Mouse (Mus musculus) neural tube, embryonic 15.5 days (tissue): ENCODE results near the gene Gstt4. TPM values are rescaled to one million over a fixed set of nuclear protein-coding genes. Genes with fewer than 3 reads are reported as not detected.
"Not testable (repeated sequence)": the region's sequence is repeated elsewhere in the genome, so short reads cannot be mapped to it uniquely, and the experiment has no call there.

Experiments used
- ATAC-seq: fragments of 200-750 bp; cut with Nextera tagmentation; 2 replicates; pipeline ENCODE4 v1.8.0; 2017; ENCODE audit warnings: mild to moderate bottlenecking, moderate TSS enrichment, moderate library complexity; ENCODE audit not compliant: low FRiP score
- H3K27ac ChIP-seq: fragments of 300-500 bp; sonication (generic); replicated peaks from 2 replicates; pipeline ENCODE4 v1.5.1; 2015; ENCODE audit warnings: mild to moderate bottlenecking, inconsistent platforms
- H3K27me3 ChIP-seq: fragments of 300-500 bp; sonication (generic); replicated peaks from 2 replicates; pipeline ENCODE4 v1.6.1; 2015; ENCODE audit warnings: inconsistent platforms
- H3K36me3 ChIP-seq: fragments of 300-500 bp; sonication (generic); 2 replicates; pipeline ENCODE4 v1.6.1; 2015; ENCODE audit warnings: inconsistent platforms
- H3K4me1 ChIP-seq: fragments of 300-500 bp; sonication (generic); 2 replicates; pipeline ENCODE4 v1.6.1; 2015; ENCODE audit warnings: inconsistent platforms
- H3K4me2 ChIP-seq: fragments of 300-500 bp; sonication (generic); 2 replicates; pipeline ENCODE4 v1.6.1; 2015; ENCODE audit warnings: inconsistent platforms, mild to moderate bottlenecking, moderate library complexity
- H3K4me3 ChIP-seq: fragments of 300-500 bp; sonication (generic); replicated peaks from 2 replicates; pipeline ENCODE4 v1.5.1; 2015; ENCODE audit warnings: mild to moderate bottlenecking, inconsistent platforms
- H3K9ac ChIP-seq: fragments of 300-500 bp; sonication (generic); replicated peaks from 2 replicates; pipeline ENCODE4 v1.6.1; 2015; ENCODE audit warnings: mild to moderate bottlenecking, inconsistent platforms
- H3K9me3 ChIP-seq: fragments of 300-500 bp; sonication (generic); replicated peaks from 2 replicates; pipeline ENCODE4 v1.6.1; 2016; ENCODE audit warnings: inconsistent platforms
- WGBS: fragments of 180-500 bp; shearing (Covaris S2); methylation state at CpG from one replicate; pipeline ENCODE4 v1.1.7; 2015; ENCODE audit warnings: mixed read lengths; 5-methylcytosine and 5-hydroxymethylcytosine counted together
- polyA plus RNA-seq: library from polyadenylated mRNA; unstranded; fragments of >200 nt; fragmentation: Nextera tagmentation; extraction: Ambion mirVana; gene quantifications from 2 replicates; pipeline ENCODE4 v1.2.1, GENCODE M21; 2015

Gene Gstt4
- polyA plus RNA-seq: not detected in 2 replicates

DNA sequence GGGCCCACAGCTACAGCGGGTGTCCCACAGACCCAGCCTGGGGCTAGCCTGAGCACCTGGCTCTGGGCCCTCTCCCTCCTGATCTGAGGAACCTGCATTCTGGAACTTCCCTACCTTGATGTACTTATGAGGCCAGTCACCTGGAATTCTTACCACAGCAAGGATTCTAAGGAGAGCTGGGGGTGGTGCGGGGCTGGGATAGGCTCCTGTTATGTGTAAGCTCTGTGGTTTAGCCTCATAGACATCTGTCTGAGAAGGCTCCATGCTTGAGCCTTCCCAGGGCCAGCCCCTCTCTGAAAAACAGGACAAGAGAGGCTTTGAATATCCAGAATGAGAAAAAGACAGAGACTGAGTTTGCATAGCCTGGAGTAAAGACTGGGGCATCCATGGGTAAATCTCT lies at the start of gene Gstt4:
Gene Gstt4 (minus strand): TSS at position 101 of the 400 bp plus-strand sequence.
- ATAC-seq: no peak
- H3K4me2 ChIP-seq: no peak within 1 kb of the TSS
- no peaks in the 10 kb centered on the region for H3K9me3 ChIP-seq
- H3K4me1 ChIP-seq: 0 out of 2 replicates have a peak, but pooled peaks cover 1% of the 10 kb centered on the region
- H3K36me3 ChIP-seq: no peaks in the 10 kb centered on the region
- H3K9ac ChIP-seq: no peak within 1 kb of the TSS
- no peak within 1 kb of the TSS for H3K27ac ChIP-seq
- 97% methylated on average over 2 of the region's 2 CpGs for WGBS
- H3K4me3 ChIP-seq: no peak within 1 kb of the TSS
- H3K27me3 ChIP-seq: no peaks in the 10 kb centered on the region

DNA sequence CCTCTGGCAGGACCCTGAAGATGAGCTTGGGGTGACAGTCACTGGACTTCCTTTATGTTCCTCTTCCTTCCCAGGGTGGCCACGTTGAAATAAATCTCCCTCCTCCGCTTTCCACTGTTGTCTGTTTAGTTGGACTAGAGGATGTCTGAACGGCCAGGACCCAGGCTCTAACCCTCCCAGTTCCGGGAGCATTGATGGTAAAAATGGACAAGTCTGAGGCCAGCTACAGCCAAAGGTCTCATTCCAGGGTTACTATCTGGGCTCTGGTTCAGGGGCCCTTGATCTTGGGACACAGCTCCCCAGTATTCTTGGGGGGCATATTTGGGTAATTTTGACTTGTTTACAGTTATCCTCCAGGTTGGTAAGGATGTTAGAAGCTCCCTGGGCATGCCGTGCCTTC lies 39.2 kb upstream of the Gstt4 start:
- Histone ChIP-seq H3K4me3 (no peak overlapping the region), H3K4me2 (no peak overlapping the region), H3K4me1 (peaks cover 30% of the 10 kb centered on the region), H3K27me3 (no peaks in the 10 kb centered on the region), H3K9ac (no peak overlapping the region), H3K36me3 (peaks cover 8% of the 10 kb centered on the region; the same call in 1 of the 2 replicates), H3K27ac (no peak overlapping the region), H3K9me3 (no peaks in the 10 kb centered on the region)
- no peak for ATAC-seq
- WGBS: 64% methylated on average over 5 of the region's 5 CpGs

DNA sequence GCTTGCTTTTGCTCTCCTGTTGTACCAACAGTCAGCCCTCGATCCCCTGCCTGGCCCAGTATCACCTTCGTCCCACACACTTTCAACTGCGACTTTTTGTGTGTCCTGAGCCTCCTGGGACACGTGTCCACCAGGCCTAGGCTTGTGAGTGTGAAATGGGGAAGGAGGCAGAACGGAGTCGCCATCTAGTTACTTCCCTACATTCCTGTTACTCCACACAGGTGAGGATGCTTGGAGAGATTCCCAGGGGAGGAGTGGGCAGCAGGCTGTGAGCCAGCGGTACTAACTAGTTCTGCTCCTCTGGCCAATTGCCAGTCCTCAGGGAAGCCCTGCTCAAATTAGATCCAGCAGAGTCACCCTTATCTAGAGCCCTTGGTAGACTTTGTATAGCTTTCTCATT lies 38.4 kb upstream of the Gstt4 start:
- 30% methylated on average over 7 of the region's 7 CpGs for WGBS
- Histone ChIP-seq H3K36me3 (peaks cover 8% of the 10 kb centered on the region; the same call in 1 of the 2 replicates), H3K27me3 (no peaks in the 10 kb centered on the region), H3K4me3 (no peak overlapping the region), H3K9me3 (no peaks in the 10 kb centered on the region), H3K9ac (no peak overlapping the region), H3K4me1 (peaks cover 30% of the 10 kb centered on the region), H3K4me2 (peak overlapping the region; percentile 72), H3K27ac (peak overlapping the region; percentile 97)
- no peak for ATAC-seq

DNA sequence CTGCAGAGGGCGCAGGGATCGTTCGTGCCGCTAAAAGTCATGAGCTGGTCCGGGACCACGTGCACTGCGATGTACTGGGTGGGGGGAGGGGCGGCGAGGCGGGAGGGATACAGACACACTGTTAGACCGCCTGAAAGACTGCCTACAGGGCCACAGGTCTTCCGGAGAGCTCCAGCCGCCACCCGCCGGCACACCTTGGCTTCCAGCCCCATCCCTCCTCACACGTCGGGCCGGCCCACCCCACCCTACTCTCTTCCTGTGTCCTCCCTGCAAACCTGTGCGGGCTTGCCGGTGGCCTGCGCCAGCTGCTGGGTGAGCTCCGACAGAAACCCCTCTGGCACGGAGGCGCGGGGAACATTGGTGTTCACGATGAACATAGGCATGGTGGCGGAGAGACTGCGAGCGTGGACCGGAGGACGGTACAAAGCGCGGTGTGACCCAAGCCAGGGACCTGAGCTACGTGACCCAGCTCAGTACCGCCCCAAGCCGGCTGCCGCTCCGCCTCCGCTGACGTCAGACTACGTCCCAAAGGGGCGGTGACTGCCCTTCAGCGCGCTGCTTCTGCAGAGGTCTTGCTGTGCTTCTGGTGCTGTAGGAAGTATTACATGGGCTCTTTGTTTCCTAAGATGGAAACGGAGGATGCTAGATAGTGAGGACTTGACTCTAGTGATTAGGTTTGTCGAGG lies 37.6 kb upstream of the Gstt4 start, which contains the start of gene Mif:
Gene Mif (minus strand): TSS at position 455 of the 685 bp plus-strand sequence.
- Histone ChIP-seq H3K4me3 (peak within 1 kb of the TSS; percentile 72), H3K27ac (peak within 1 kb of the TSS; percentile 97), H3K4me1 (peaks cover 30% of the 10 kb centered on the region), H3K4me2 (peak within 1 kb of the TSS; percentile 72), H3K9ac (peak within 1 kb of the TSS; percentile 94)
- H3K36me3 ChIP-seq, H3K27me3 ChIP-seq, H3K9me3 ChIP-seq: not testable (repeated sequence)
- ATAC-seq: peak; percentile 95
- WGBS: under 1% methylated on average over 45 of the region's 46 CpGs

DNA sequence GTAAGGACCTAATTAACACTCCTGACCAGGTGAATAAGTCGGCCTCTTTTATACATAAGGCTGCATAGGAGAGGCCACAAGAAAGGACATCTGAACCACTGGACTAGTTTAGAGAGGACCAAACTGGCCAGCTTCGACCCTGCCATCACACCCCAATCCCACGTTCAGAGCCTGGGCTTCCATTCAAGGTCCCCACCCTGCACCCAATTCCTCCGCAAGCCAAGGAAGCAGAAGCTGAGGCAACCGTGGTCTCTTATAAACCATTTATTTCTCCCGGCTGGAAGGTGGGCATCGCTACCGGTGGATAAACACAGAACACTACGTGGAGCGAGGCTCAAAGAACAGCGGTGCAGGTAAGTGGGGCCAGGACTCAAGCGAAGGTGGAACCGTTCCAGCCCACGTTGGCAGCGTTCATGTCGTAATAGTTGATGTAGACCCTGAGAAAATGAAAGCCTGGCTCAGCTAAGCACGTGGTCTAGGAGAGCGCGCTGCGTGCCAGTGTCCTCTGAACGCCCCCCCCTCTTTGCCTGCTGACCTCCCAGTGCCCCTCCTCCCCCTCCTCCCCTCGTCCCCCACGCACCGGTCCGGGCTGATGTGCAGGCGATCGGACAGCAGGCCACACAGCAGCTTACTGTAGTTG lies 36.9 kb upstream of the Gstt4 start:
- Histone ChIP-seq H3K9me3 (no peaks in the 10 kb centered on the region), H3K36me3 (peaks cover 8% of the 10 kb centered on the region; the same call in 1 of the 2 replicates), H3K9ac (peak overlapping the region; percentile 94), H3K4me2 (peak overlapping the region; percentile 72), H3K27me3 (no peaks in the 10 kb centered on the region), H3K27ac (peak overlapping the region; percentile 97), H3K4me1 (peaks cover 30% of the 10 kb centered on the region), H3K4me3 (peak overlapping the region; percentile 72)
- WGBS: 2% methylated on average over 26 of the region's 27 CpGs
- ATAC-seq: peak; percentile 84

DNA sequence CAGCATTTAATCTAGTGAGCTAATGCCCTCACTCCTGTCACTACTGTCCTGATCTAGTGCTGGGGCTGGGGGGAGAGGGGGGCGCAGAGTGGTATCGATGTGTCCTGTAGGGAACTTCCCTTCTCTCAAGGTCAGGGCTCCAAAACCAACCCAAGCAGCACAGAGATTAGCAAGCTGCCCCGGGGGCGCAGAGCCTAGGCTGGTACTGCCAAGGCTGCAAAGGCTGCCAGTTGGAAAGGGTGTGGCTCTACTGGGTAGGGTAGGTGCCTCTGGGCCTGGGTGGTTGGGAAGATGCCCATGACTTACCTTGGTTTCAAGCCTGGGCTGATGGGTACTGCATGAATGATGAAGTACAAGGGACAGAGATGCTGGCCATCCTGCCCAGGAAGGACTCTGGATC lies 35.3 kb upstream of the Gstt4 start:
- Histone ChIP-seq H3K9me3 (no peaks in the 10 kb centered on the region), H3K36me3 (peaks cover 8% of the 10 kb centered on the region; the same call in 1 of the 2 replicates), H3K27ac (no peak overlapping the region), H3K4me3 (no peak overlapping the region), H3K4me2 (no peak overlapping the region), H3K4me1 (peaks cover 30% of the 10 kb centered on the region), H3K27me3 (no peaks in the 10 kb centered on the region), H3K9ac (no peak overlapping the region)
- ATAC-seq: no peak
- 99% methylated on average over 4 of the region's 4 CpGs for WGBS

DNA sequence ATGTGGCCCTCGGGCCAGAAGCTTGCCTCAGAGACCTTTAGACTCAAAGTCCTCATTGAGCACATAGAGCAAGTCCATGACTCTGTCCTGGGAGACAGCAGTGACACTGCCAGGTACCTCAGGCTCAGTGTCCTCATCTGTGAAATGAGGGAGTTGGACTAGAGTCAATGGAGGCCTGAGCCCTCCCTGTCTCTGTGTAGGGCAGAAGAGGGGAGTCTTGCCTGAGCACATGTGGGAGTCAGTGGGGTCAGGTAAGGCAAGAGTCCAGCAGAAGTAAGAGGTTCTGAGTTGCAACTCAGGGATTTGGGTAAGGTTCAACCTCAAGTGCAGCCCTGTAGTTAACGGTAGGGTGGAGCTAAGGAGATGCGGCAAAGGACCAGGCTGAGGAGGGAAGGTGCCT lies 34.6 kb upstream of the Gstt4 start:
- no peaks in the 10 kb centered on the region for H3K27me3 ChIP-seq
- peaks cover 8% of the 10 kb centered on the region; the same call in 1 of the 2 replicates for H3K36me3 ChIP-seq
- no peak for ATAC-seq
- H3K9me3 ChIP-seq: no peaks in the 10 kb centered on the region
- 86% methylated on average over 3 of the region's 3 CpGs for WGBS
- H3K4me1 ChIP-seq: peaks cover 30% of the 10 kb centered on the region
- H3K4me3 ChIP-seq: no peak overlapping the region
- no peak overlapping the region for H3K9ac ChIP-seq
- H3K4me2 ChIP-seq: no peak overlapping the region
- no peak overlapping the region for H3K27ac ChIP-seq

DNA sequence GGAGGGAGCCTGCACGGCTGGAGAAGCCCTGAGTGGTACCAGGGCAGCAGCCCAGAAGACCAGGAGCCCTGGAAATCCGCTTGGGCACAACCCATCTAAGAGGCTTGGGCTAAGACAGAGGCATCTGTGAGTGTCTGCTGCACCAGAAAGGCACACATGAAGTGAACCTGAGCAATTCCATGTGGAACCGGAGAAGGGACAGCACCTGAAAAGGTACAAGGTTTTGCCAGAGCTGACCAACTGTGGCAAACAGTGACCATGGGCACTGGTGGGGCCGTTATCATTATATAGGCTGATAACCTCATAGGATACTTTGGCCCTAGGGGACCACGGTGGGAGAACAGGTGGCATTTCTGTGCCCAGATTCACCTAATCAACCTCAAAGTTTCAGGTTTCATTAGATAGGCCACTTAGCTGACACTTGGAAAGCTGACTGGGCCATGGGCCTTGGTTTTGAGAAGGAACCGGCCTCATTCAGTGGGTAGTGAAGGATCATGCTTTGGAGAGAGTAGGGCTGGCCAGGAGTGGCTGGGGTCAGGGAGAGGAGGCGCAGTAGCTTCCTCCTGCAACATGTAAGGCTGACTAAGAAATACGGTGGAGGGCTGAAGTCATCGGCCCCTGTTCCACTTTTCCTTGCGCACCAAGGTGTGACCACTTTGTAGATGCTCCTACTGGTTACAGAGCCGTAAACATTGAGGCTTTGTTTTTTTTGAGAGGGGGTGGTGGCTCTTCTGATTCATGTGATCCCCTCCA lies 34.0 kb upstream of the Gstt4 start:
- Histone ChIP-seq H3K36me3 (peaks cover 8% of the 10 kb centered on the region; the same call in 1 of the 2 replicates), H3K4me2 (no peak overlapping the region), H3K4me1 (peaks cover 33% of the 10 kb centered on the region), H3K9me3 (no peaks in the 10 kb centered on the region), H3K4me3 (no peak overlapping the region), H3K9ac (no peak overlapping the region), H3K27ac (no peak overlapping the region), H3K27me3 (no peaks in the 10 kb centered on the region)
- WGBS: 89% methylated on average over 11 of the region's 11 CpGs
- no peak for ATAC-seq

DNA sequence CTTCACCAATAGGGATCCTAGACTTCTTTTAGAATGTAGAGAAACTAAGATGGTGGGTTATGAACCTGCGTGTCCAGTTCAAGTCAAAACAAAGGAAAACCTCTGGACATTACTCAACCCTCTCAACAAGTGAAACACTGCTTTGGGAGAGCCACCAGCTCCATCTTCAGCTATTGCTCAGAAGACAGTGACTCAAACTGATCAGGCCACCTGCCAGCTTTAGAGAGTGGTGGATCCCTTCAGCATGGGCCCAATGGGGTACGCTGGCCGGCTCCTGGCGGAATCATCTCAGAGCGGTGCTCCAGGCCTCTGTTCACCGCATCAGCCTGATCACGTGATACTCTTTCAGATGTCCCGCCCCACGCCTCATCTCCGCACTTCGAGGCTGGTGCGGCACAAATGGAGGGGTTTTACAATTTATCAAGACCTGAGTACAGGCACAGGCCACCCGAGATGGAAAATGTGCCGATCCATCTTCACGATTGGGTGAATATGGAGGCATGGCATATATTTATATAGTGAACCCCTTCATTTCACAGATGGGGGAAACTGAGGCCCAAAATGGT lies 33.2 kb upstream of the Gstt4 start:
- Histone ChIP-seq H3K4me2 (no peak overlapping the region), H3K9me3 (no peaks in the 10 kb centered on the region), H3K36me3 (peaks cover 8% of the 10 kb centered on the region; the same call in 1 of the 2 replicates), H3K27ac (no peak overlapping the region), H3K4me1 (peaks cover 32% of the 10 kb centered on the region), H3K4me3 (no peak overlapping the region), H3K9ac (no peak overlapping the region), H3K27me3 (no peaks in the 10 kb centered on the region)
- 89% methylated on average over 15 of the region's 15 CpGs for WGBS
- ATAC-seq: no peak

DNA sequence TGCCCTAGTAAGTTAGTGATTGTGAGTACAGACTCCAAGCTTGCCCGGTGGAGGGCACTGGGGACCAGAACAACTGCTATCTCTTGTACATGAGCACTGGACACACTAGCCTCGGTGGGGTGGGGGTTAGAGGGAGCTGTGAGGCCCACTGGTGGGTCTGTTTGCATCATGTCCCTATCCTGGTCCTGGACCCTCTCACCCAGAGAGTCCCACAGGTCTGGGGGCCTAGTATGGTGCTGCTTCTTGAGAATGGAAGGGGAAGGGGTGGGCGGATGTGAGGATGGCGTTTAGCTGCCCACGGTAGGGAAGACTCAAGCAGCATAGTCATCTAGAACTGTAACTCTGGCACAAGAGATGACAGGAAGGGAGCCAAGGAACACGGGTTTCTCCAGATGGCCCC lies 32.4 kb upstream of the Gstt4 start:
- peaks cover 29% of the 10 kb centered on the region for H3K4me1 ChIP-seq
- no peaks in the 10 kb centered on the region for H3K9me3 ChIP-seq
- no peaks in the 10 kb centered on the region for H3K27me3 ChIP-seq
- no peak overlapping the region for H3K4me2 ChIP-seq
- no peak overlapping the region; the same call in 1 of the 2 replicates for H3K9ac ChIP-seq
- WGBS: 89% methylated on average over 6 of the region's 6 CpGs
- no peak overlapping the region for H3K4me3 ChIP-seq
- ATAC-seq: no peak
- H3K36me3 ChIP-seq: peaks cover 8% of the 10 kb centered on the region; the same call in 1 of the 2 replicates
- H3K27ac ChIP-seq: no peak overlapping the region

DNA sequence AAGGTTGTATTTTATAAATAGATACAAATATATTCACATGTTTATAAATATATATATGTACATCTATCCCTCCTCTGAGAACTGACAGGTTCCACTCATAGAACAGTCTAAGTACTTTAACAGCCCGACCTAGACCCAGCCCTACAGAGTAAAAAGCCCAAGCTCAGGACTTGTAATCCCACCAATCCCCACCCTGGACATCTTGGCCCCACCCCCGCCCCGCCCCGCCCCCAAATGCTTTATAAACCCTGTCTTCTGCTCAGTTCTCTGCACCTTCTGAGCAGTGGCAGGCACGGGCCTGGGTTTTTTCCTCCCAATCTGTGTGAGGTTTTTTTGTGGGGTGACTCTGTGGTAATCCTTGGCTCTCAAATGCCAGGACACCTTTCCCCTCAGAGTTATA lies 31.8 kb upstream of the Gstt4 start:
- Histone ChIP-seq H3K4me2 (no peak overlapping the region), H3K27ac (no peak overlapping the region), H3K27me3 (no peaks in the 10 kb centered on the region), H3K4me3 (no peak overlapping the region), H3K9me3 (no peaks in the 10 kb centered on the region), H3K36me3 (peaks cover 8% of the 10 kb centered on the region; the same call in 1 of the 2 replicates), H3K4me1 (peaks cover 27% of the 10 kb centered on the region), H3K9ac (no peak overlapping the region)
- 59% methylated on average over 5 of the region's 5 CpGs for WGBS
- no peak for ATAC-seq
